Mouse (Mus musculus) urinary bladder, adult 18-20 months (tissue): ENCODE measurements around the gene Gpbar1.
A peak's percentile ranks its signal among the peaks of the same experiment; 100 is the strongest.

Experiments
- DNase-seq, 2 experiments: peaks; one replicate each; pipeline ENCODE4 v3.0.0; 2022; ENCODE audit warnings: low spot score in 2 of 2, mixed read lengths in 2 of 2

Gpbar1 gene

DNA sequence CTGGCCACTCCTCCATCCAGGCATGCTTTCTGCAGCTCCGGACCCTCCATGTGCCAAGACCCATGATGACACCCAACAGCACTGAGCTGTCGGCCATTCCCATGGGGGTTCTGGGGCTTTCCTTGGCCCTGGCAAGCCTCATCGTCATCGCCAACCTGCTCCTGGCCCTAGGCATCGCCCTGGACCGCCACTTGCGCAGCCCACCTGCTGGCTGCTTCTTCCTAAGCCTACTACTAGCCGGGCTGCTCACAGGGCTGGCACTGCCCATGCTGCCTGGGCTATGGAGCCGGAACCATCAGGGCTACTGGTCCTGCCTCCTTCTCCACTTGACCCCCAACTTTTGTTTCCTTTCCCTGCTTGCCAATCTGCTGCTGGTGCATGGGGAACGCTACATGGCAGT, at the start of gene Gpbar1:
Gene Gpbar1 (plus strand): TSS at position 13 of the 400 bp plus-strand sequence.
- DNase-seq = no peak

DNA sequence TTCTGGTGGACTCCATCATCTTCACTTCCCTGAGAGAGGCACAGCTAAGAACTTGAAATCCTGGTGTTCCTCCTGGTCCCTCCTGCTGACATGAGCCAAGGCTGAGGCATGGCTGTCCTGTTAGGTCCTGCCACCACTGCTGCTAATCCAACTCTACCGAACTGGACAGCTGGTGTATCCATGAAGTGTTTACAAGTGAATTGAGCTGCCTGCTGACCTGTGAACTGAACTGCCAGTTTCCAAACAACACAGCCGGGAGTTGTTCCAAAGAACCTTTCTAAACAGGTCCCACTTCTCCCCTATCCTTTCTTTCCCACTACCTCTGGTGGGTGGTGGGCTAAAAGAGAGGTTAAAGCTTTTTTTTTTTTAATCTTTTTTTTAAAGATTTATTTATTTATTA, 48.4 kb upstream of the Gpbar1 start:
- DNase-seq = no peak

GRCm38 (mm10) chr1:74230992-74231391, 47.4 kb upstream of the Gpbar1 start:
- DNase-seq = no peak

GRCm38 (mm10) chr1:74235938-74236589, 42.3 kb upstream of the Gpbar1 start, which contains the start of gene Arpc2:
TSS of gene Arpc2 (plus strand) at chr1:74236084.
- DNase-seq = peak; percentile 95 to 97

GRCm38 (mm10) chr1:74236590-74237317, 41.6 kb upstream of the Gpbar1 start:
- peak in 1 of 2 experiments; percentile 45 for DNase-seq

GRCm38 (mm10) chr1:74237671-74238070, 40.7 kb upstream of the Gpbar1 start:
- DNase-seq = no peak

GRCm38 (mm10) chr1:74238136-74238535, 40.2 kb upstream of the Gpbar1 start:
- DNase-seq = no peak

GRCm38 (mm10) chr1:74239162-74239561, 39.2 kb upstream of the Gpbar1 start:
- no peak for DNase-seq

- no peak for DNase-seq
Measured at GRCm38 (mm10) chr1:74239618-74240017, 38.7 kb upstream of the Gpbar1 start.

DNA sequence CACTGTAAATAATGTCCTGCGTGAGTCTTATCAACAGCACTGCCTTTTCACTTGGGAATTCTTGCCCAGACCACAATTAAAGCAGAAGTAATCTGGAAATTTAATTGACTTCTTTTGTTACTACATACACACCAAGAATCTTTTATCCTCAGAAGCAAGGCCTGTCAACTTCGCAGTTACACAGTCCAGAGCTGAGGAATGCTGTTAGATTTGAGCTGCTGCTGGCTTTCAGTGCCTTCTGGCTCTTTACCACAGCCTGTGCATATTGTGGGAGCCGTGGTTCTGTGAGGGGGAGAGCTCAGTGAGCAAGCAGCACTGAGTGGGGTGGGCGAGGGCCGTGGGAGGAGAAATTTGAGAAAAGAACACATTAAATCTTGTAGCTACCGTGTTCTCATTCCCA, 38.0 kb upstream of the Gpbar1 start:
- DNase-seq = no peak

GRCm38 (mm10) chr1:74240832-74241231, 37.5 kb upstream of the Gpbar1 start:
- DNase-seq = no peak

- no peak for DNase-seq
Measured at GRCm38 (mm10) chr1:74245525-74245924, 32.8 kb upstream of the Gpbar1 start.

- DNase-seq = peak in 1 of 2 experiments; percentile 44
Measured at GRCm38 (mm10) chr1:74248799-74249198, 29.6 kb upstream of the Gpbar1 start.

GRCm38 (mm10) chr1:74249331-74249980, 28.9 kb upstream of the Gpbar1 start:
- DNase-seq = no peak

- DNase-seq = no peak
Measured at GRCm38 (mm10) chr1:74250096-74250495, 28.3 kb upstream of the Gpbar1 start.

DNA sequence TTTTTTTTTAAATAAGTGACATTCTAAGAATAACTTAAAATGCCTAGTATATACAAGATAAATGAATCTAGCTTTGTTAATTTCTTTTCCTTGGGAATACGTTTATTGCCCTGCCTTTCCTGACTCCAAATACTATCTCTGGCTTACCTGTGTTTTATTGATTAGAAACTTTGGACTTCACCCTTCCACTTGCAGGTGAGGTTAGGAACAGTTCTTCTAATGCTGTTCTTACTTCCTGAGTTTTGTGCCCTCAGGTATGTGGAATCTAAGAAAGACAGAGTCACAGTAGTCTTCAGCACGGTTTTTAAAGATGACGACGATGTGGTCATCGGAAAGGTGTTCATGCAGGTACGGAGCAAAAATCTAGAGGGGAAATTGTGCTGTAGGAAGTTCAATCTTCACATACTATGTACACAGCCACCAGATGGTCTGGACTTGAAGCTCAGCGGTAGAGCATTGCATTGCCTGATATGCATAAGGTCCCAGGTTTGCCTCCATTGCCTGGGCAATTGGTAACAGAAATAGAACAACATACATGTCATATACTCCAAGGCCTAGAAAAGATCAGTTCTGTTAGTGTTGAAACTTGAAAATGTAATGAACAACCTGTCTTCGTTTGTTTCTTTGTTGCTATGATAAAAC, 22.5 kb upstream of the Gpbar1 start:
- no peak for DNase-seq

GRCm38 (mm10) chr1:74256782-74257181, 21.6 kb upstream of the Gpbar1 start:
- DNase-seq = no peak

GRCm38 (mm10) chr1:74262510-74262909, 15.8 kb upstream of the Gpbar1 start:
- DNase-seq = no peak

GRCm38 (mm10) chr1:74268750-74269149, 9.6 kb upstream of the Gpbar1 start:
- DNase-seq = no peak

DNA sequence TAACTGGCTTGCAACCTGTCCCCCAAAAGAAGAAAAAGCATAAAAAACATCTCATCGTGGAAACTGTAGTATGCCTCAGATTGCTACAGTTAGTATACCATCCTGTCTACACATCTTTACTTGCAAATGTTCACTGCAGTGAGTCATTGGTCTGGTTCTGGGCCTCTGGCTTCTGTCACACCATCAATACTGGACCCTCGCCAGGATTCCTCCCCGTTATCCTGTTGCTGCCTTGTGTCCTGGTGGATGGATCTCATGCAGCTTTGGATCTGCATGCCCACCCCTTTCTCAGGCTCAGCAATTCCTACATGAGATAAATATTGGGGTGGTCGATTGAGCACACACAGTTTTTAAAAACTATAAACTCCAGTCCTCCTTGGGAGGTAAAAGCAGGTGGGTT, 6.7 kb upstream of the Gpbar1 start:
- DNase-seq = no peak

GRCm38 (mm10) chr1:74275015-74275414, 3.3 kb upstream of the Gpbar1 start:
- no peak for DNase-seq

GRCm38 (mm10) chr1:74277041-74277440, 1.3 kb upstream of the Gpbar1 start:
- no peak for DNase-seq
